Mouse (Mus musculus): ENCODE results near the gene Gipc3.

Gene Gipc3

DNA sequence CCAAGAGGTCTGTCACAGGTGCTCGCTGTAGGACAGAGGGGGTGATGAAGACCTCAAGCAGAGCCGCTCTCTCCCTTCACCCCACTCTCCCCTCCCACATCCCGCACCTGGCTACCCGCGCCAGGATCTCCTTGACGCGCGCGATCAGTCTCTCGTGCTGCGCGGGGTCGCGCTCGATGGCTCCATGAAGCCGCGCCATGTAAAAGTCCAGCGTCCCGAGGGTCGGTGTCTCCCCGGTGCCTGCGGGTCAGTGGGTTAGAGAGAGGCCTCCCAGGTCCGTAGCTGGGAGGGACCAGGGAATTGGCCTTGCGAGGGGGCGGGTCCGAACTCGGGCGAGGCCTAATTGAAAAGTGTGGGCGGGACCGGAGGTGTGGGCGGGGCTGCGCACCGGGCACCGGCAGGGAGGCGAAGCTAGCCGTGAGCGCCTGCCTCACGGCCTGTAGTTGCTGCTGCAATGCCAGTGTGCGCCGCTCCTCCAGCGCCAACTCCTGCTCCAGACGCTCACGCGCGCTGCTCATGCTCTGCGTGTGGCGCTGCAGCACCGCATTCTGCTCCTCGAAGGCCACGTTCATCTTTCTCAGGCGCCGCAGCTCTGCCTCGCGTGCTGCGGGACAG is 3.5 kb upstream of the Gipc3 start:
- no peak for DNase-seq (ENCODE audit: low spot score)

- no peak for DNase-seq (ENCODE audit: low spot score)
Observed at GRCm38 (mm10) chr10:81345162-81345534, 2.1 kb upstream of the Gipc3 start.

DNA sequence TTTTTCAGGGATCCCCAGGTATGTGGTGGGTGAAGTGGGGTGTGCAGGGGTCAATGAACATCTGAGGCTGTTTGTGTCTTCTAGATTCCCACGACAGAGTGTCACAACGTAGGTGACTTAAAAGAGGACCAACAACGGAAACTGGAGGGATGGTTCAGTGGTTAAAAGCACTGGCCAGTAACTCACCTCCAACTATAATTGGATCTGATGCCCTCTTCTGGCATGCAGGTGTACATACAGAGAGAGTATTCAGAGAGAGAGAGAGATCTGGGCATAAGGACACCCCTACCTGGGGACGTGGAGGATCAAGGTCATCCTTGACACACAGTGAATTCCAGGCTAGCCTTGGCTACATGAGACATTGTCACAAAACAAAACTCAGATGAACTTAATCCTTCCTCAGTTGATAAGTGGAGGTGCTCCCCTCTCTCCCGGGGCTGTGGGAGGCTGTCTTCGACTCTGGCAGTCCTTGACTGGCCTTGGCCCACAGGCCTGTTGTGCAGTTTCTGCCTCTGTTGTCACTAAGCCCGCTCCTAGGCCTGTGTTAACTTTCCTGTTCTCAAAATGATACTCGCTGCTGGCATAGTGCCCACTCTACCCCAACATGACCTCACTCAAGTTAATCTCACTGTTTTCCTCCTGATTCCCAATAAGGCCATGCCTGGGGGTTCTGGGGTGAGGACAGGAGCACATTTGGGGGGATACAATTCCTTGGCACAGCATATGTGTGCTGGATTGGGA is 1.5 kb upstream of the Gipc3 start:
- DNase-seq (ENCODE audit: low spot score): no peak

DNA sequence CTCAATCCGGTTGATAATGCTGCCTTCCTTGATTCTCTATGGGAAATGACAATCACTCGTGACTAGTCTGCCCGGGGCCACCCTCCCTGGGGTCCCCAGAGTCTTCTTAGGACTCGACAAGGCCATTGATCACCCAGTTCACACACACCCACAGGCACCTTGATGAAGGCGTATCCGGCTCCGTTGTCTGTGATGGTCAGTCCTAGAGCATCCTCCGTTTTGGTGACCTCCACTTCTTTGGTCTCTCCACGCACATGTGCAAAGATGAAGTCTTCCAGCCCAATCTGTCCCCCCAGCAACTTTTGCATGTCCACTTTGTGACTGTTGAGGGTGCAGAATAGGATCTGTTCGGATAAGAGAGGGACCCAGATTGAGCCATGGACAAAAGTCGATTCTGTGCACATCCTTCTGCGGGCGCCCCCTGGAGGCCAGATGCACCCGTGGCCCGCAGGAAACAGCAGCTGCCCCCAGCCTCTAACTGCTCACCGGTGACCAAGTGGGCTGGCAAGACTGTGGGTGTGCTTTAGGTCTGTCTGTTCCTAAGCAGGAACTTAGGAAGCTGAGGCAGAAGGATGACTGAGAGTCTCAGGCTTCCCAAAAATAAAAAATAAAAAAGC is 1.6 kb downstream of the Gipc3 start:
- no peak for DNase-seq (ENCODE audit: low spot score)

DNA sequence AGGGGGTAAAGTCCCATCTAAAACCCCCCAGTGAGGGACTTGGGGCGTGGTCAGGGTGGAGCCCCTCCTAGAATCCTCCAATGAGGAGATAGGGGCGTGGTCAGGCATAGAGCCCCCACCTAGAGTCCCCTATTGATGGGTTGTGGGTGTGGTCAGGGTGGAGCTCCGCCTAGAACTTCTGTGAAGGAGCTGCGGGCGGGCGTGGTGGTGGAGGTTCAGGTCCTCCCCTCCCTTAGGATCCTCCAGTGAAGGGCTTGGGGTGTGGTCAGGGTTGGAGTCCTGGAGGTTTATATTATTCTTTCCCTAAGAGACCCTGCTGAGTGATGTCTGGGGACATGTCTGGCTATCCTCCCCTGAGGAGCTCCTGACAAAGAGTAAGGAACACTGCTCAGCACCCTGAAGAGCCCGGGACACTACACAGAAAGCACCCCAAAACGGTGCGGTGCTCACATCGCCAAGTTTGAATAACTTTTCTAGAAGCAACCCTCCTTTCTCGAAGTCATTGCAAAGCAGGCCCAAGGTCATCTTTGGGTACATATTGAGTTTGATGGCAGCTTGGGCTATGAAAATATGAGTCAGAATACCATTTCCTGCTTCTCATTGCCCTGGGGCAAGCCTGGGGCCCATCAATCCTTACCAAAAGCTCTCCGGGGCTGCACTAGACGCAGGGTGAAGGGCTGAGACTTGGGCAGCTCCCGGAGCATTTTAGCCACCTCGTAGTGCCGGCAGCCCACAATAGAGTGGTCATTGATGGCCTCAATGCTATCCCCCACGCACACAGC is 2.3 kb downstream of the Gipc3 start:
- DNase-seq (ENCODE audit: low spot score): no peak

DNA sequence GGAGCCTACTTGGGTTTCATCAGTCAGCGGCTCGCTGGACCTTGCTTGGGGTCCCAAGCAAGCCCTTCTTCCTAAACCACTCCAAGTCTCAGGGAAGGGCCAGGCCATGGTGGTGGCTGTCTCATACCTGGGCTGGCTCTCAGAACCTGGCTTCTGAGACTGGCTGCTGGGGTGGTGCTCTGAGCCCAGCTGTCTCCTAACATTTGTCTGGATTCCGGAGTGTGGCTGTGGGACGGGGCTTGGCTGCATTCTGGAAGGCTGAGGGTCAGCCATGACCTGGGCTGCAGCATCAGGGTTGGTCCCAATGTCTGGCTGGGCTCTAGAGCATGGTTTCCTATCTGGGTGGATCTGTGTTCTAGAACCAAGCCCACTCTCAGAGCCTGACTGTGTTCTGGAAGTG is 6.5 kb downstream of the Gipc3 start:
- no peak for DNase-seq (ENCODE audit: low spot score)

- DNase-seq (ENCODE audit: low spot score): no peak
Observed at GRCm38 (mm10) chr10:81335393-81336340, 7.4 kb downstream of the Gipc3 start.

DNA sequence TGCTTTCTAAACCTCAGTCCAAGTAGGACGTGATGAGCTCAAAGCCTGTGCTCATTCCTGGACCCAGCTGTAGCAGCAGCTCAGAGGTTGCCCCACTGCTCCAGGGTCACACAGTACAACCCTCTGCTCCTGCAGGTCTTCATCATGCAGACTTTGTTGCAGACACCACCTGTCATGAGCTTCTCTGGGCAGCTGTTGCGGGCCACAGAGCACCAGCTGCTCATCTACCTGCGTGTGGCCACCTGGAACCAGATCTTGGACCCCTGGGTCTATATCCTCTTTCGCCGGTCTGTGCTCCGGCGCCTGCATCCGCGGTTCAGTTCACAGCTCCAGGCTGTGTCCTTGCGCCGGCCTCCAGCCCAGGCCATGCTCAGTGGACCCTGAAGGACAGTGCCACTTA is 8.7 kb downstream of the Gipc3 start:
- no peak for DNase-seq (ENCODE audit: low spot score)

DNA sequence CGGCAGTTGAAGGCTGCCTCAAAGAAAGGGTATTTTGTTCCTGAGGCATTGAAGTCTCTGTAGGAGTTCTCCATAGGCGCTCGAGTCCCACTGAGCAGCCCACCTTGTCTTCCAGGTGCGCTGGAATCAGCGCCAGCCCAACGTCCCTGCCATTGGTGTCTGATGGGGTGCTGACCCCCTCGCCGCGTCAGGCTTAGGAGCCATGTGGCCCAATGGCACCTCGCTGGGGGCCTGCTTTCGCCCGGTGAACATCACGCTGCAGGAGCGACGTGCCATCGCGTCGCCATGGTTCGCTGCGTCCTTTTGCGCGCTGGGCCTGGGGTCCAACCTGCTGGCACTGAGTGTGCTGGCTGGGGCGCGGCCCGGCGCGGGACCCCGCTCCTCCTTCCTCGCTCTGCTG is 10.8 kb downstream of the Gipc3 start:
- DNase-seq (ENCODE audit: low spot score): no peak

DNA sequence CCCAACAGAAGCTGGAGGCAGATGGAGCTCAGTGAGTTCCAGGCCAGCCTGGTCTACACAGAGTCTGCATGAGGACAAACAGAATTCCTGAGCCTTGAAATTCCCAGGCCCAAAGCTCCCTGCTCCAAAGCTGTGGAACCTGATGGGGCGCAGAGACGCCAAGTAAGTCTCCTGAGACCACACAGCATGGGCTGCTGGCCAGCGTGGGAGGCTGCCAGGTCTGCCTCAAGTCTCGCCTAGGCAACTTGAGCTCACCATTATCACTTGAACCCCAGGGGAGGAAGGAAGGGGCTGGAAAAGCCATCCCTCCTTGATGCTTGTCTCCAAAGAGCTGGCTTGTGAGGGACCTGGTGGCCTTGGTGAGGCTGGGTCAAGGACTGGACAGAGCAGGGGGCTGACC is 13.1 kb downstream of the Gipc3 start:
- DNase-seq (ENCODE audit: low spot score): no peak

DNA sequence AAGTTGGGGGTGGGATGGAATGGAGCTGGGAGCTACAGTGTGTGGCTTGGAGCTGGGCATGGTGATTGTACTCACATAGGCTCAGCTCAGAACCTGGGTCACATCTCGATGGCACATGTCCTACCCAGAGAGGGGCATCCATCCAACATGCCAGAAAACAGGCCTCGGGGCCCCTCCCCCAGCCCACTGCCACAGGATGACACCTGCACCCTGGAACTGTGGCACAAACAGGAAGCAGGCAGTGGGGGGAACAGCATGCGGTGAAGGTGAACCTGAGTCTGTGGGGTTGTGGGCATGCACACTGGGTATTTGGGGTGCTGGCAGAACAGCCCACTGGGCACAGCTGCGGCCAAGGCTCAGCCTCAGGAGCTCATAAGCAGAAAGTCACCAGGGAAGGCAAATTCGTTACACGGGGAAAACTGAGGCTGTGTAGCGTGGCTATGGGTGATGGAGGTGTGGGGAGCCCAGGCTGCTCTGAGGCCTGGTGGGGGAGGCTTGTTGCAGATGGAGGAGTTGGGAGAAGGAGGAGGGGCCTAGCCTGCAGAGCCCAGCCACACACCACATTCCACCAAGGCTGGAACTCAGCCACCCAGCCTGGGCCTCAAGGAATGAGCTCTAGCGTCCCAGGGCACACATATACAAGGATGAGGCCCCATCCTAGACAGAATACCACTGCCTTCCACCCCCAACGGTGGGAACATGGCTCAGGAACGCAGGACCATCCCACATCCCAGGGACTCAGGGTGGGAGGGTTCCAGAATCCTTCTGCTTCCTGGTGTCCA is 13.7 kb downstream of the Gipc3 start:
- DNase-seq (ENCODE audit: low spot score): no peak

DNA sequence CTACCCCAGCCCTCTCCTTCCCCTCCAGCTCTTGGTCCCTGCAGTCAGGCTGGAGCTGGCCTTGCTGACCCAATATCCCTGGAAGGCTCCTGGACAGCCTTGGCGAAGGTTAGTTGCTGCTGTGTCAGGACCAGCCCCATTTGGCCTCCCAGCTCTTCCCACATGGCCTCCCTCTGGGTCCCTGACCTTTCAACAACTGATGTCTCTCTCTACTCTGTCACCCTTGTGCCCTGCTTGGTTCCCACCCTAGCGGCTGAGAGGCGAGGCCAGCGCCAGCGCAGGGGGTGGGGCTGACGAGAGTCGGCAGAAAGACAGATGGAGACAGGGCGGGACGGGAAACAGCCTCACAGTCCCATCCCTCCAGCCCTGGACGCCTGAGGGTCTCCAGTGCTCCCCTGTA is 14.7 kb downstream of the Gipc3 start, which contains the start of gene Tbxa2r:
TSS of gene Tbxa2r (plus strand) at position 346 of the 400 bp plus-strand sequence.
- no peak for DNase-seq (ENCODE audit: low spot score)

DNA sequence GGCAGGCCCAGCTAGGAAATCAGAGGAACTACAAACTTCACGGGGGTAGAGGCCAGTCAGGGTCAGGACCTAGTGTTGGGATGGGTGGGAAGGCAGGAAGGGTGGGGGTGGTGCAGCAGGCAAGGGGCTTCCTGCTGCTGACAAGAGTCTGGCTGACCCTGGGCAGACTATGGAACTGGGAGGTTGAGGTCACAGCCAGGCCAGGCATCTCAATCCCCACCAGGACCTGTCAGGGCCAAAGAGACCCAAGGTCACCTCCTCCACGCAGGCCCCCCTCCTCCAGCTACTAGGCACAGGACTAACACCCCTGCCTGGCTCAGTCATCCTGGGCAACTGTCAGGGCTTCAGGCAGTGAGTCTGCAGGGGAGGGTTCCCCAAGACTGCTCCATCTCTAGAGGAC is 15.1 kb downstream of the Gipc3 start:
- no peak for DNase-seq (ENCODE audit: low spot score)

DNA sequence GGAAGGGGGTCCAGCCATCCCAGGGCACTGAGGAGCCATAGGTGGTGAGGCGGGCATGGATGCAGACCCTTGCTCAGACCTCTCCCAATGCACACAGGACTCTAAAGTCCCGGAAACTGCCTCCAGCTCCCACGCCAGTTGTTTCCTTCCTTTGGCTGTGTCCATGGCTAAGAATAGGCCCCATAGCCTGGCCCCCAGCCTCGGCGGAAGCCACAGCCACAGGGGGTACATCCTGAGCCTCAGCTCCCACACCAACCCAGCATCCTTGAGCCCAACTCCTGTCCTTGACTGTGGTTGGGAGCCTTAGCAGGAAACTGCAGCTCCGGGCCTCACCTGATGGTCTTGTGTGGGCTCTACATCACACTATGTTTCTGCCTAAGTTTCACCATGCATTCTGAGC is 16.2 kb downstream of the Gipc3 start:
- no peak for DNase-seq (ENCODE audit: low spot score)

- DNase-seq (ENCODE audit: low spot score): no peak
Observed at GRCm38 (mm10) chr10:81325781-81326180, 17.3 kb downstream of the Gipc3 start.

DNA sequence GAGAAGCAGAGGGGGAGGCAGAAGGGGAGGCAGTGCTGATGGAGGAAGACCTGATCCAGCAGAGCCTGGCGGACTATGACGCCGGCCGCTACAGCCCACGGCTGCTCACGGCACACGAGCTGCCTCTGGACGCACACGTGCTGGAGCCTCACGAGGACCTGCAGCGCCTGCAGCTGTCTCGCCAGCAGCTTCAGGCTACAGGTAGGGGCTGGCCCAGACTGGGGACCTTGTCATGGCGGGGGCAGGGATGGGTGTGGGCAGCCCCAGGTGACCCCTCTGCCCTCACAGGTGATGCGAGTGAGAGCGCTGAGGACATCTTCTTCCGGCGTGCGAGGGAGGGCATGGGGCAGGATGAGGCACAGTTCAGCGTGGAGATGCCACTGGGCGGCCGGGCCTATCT is 17.9 kb downstream of the Gipc3 start:
- DNase-seq (ENCODE audit: low spot score): no peak

GRCm38 (mm10) chr10:81323791-81324530 is 19.1 kb downstream of the Gipc3 start:
- DNase-seq (ENCODE audit: low spot score): no peak

GRCm38 (mm10) chr10:81323141-81323775 is 19.8 kb downstream of the Gipc3 start:
- no peak for DNase-seq (ENCODE audit: low spot score)

DNA sequence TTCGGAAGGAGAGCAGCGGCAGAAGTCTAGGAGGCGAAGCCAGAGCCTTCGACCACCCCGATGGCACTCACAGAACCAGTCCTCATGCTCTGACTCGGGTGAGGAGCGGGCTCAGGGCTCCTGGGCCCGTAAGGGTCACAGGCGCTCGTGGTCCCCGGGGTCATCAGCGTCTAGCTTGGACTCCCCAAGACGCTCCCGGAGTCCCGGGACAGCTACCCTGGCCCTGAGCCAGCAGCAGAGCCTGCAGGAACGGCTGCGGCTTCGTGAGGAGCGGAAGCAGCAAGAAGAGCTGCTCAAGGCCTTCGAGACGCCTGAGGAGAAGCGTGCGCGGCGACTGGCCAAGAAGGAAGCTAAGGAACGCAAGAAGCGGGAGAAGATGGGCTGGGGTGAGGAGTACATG is 20.6 kb downstream of the Gipc3 start:
- no peak for DNase-seq (ENCODE audit: low spot score)

GRCm38 (mm10) chr10:81321436-81321835 is 21.6 kb downstream of the Gipc3 start:
- DNase-seq (ENCODE audit: low spot score): no peak
